Mouse (Mus musculus) left cerebral cortex, postnatal 10 days (tissue): Measurements from ENCODE around the gene Blnk. TPM values are rescaled to one million over a fixed set of nuclear protein-coding genes. Genes with fewer than 3 reads are reported as not detected.

ENCODE experiments used
- DNase-seq, 2 experiments: peaks; one replicate each; pipeline ENCODE4 v3.0.0; 2021 to 2022; ENCODE audit warnings: low spot score in 2 of 2, mixed read lengths in 1 of 2; ENCODE audit errors: extremely low spot score in 1 of 2
- intact Hi-C: fragments of 180-260 bp; cut with DNase I; formaldehyde crosslinking; loops from one replicate; pipeline ENCODE4 v1.15.1; 2025
- microRNA-seq: library from miRNA; unstranded; fragments of <30 nt; microRNA quantifications from one replicate; pipeline ENCODE4 v1.2.0, GENCODE M21; 2022
- total RNA-seq, 2 experiments: library from RNA; stranded (reverse); gene quantifications; 2 replicates each; pipeline ENCODE4 v1.2.3; 2021

The Blnk gene
- total RNA-seq, 2 experiments from 2014 or later = 3.0 TPM

DNA sequence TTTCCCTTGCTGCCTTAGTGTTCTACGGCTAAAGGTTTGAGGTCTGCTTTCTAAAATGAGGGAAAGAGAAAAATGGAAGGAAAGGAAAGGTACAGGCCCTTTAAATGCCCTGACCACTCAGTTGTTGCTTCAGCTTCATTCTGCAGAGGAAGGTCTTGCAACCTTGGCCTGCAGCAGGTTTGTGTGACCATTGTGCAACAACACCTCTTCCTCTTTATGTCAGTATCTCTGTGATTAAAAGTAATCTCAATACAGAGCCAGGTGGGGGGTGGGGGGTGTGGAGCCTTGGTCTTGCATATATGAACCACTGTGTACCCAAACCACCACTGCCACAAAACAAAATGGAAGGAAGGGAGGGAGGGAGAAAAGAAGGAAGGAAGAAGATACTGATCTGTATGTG is 105.4 kb downstream of the Blnk start:
- no peak for DNase-seq

DNA sequence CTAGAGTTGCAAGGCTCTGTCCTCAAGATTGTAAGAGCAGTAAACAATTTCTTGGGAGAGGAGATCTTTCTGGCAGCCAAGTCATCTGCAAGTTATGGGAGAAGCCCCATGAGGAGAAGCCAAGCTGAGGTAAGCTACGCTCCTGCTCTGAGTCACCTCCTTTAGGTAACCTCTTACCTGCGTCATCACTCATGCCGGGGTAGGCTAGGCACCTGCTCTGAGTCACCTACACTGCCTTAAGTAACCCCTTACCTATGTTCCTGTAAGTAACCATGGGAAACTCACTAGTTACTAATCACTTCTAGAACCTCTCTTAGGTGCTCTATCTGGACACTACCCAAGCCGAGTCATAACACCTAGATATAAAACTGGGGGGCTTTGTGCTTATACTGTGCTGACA is 112.6 kb downstream of the Blnk start:
- intact Hi-C loops = no loop called here
- no peak for DNase-seq

More for the DNA sequence above, 105.4 kb downstream of the Blnk start:
- intact Hi-C loops = no loop called here

Small RNA genes lying within 50 kb of the gene (microRNA-seq; reads per million reads assigned to microRNA genes)
- gene Mir8092 = 1.7 reads per million

Other genes starting within 250 kb of the Blnk start
- gene Cc2d2b, start 245.8 kb downstream of the Blnk start, total RNA-seq = 1 to 10 TPM in 1 of 2 experiments, under 1 TPM in 1; 0.43 to 1.4 TPM
- gene Ccnj, start 163.3 kb downstream of the Blnk start, total RNA-seq = 1 to 10 TPM; 7.4 to 8.6 TPM
- 1 to 10 TPM; 8.7 to 9.6 TPM for gene Zfp518a, start 99.8 kb downstream of the Blnk start, total RNA-seq
- gene Dntt, start 34.7 kb upstream of the Blnk start, total RNA-seq = under 1 TPM in 1 of 2 experiments, not detected in 1; 0.18 TPM
- gene Opalin, start 82.6 kb upstream of the Blnk start, total RNA-seq = under 1 TPM; 0.36 to 0.69 TPM
- gene Tll2, start 212.3 kb upstream of the Blnk start, total RNA-seq = 1 to 10 TPM; 2.0 to 2.2 TPM